Mouse (Mus musculus): Measurements from ENCODE around the gene Vmn1r33.
"Not testable (repeated sequence)": the region's sequence is repeated elsewhere in the genome, so short reads cannot be mapped to it uniquely, and the experiment has no call there.

The Vmn1r33 gene

GRCm38 (mm10) chr6:66618182-66618581 lies at the start of gene Vmn1r33:
TSS of gene Vmn1r33 (minus strand) at chr6:66618282.
- H3K36me3 ChIP-seq (ENCODE audit: control insufficient read depth, insufficient read depth, low read length, poor library complexity, severe bottlenecking); H3K27me3 ChIP-seq (ENCODE audit: control insufficient read depth, insufficient read depth, low read length, poor library complexity, severe bottlenecking); DNase-seq (ENCODE audit: low read depth, low spot score): not testable (repeated sequence)

DNA sequence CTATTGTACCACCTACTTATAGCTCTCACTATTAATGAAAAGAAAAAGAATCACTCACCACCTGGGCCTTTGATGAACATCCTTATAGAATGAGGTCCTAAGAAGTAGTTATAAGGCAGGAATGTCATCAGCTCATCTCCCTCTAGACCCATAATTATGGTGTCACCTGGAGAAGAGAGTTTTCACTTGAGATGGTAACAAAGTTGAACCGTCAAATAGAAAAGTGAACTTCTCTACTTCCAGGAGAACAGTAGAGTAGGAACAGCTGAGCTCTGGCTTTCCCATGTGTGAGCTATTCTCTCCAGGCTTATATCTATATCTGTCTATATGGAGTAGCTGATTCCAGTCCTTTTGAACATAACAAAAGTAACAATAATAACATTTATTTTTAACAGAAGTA lies 25.7 kb upstream of the Vmn1r33 start, which contains the start of gene Vmn1r34:
Gene Vmn1r34 (minus strand): TSS at position 101 of the 400 bp plus-strand sequence.
- no peak for DNase-seq (ENCODE audit: low read depth, low spot score)
- Histone ChIP-seq H3K36me3 (ENCODE audit: control insufficient read depth, insufficient read depth, low read length, poor library complexity, severe bottlenecking) (no peaks in the 10 kb centered on the region), H3K27me3 (ENCODE audit: control insufficient read depth, insufficient read depth, low read length, poor library complexity, severe bottlenecking) (no peaks in the 10 kb centered on the region)

DNA sequence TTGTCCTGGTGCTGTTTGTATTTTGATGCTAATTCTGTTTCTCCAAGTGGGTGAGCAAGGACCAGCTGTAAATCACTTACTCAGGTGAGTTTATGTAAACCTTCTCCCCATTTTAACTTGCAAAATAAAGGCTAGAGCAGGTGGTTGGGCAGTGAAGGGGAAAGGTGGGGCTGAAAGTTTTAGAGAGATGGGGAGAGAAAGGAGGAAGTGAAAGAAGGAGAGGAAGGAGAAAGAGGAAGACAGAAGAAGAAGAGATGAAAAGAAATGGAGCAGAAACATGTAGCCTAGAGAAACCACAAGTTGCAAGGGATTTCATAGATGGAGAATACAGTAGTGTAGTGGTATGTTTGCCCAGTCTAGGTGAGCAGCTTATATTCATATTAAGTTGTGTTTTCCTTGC lies 22.3 kb downstream of the Vmn1r33 start:
- Histone ChIP-seq H3K36me3 (ENCODE audit: control insufficient read depth, insufficient read depth, low read length, poor library complexity, severe bottlenecking) (no peaks in the 10 kb centered on the region), H3K27me3 (ENCODE audit: control insufficient read depth, insufficient read depth, low read length, poor library complexity, severe bottlenecking) (no peaks in the 10 kb centered on the region)
- peak; percentile 76 for DNase-seq (ENCODE audit: low read depth, low spot score)
